In genomic region chr19:18873709-18874644, GRCm38 (mm10) we compare ENCODE assay signal across 12 mouse cellular contexts.
A peak's percentile ranks its signal among the peaks of the same experiment; 100 is the strongest.
DNase-seq lines count a peak whose midpoint lies in the region; ATAC-seq lines count a peak whose summit lies in the region.
"Had no signal": no experiment of that assay in that cellular context is flagged by ENCODE, and none has a peak within 500 bp of the region (broad histone marks: within the 10 kb centered on the region; RNA-seq: fewer than 3 reads in every experiment).

No protein-coding gene starts in this region.

- peak; percentile 27 for DNase-seq in embryo, embryonic 9.5 days (ENCODE audit: extremely low spot score)
- peak; percentile 31 for DNase-seq in forebrain, embryonic 14.5 days (ENCODE audit: low spot score)
- DNase-seq in midbrain, embryonic 10.5 days (ENCODE audit: low spot score) = peak; percentile 47
- DNase-seq in adrenal gland, postnatal 14 days = no peak
- DNase-seq in heart, adult 18-20 months = no peak
- no peak for DNase-seq in ovary, adult 18-20 months (ENCODE audit: low spot score)
- DNase-seq: liver, embryonic 13.5 days; lung, postnatal 36 days had no signal

- no peaks in the 10 kb centered on the region for H3K9me3 ChIP-seq in forebrain, embryonic 14.5 days (replicated peaks; ENCODE audit: control insufficient read depth, low read length)
- H3K9me3 ChIP-seq in midbrain, embryonic 10.5 days (replicated peaks) = no peaks in the 10 kb centered on the region
- no peaks in the 10 kb centered on the region for H3K9me3 ChIP-seq in neural tube, embryonic 14.5 days (ENCODE audit: control insufficient read depth, low read length)
- H3K9me3 ChIP-seq: embryonic facial prominence, embryonic 15.5 days; heart, embryonic 13.5 days; liver, embryonic 13.5 days; stomach, embryonic 15.5 days had no signal

- H3K27me3 ChIP-seq in forebrain, embryonic 14.5 days (replicated peaks; ENCODE audit: control insufficient read depth, insufficient read depth, low read length) = no peaks in the 10 kb centered on the region
- H3K27me3 ChIP-seq in midbrain, embryonic 10.5 days (ENCODE audit: low read depth, poor library complexity, severe bottlenecking) = no peaks in the 10 kb centered on the region
- H3K27me3 ChIP-seq in neural tube, embryonic 14.5 days (ENCODE audit: control insufficient read depth, insufficient read depth, low read length) = no peaks in the 10 kb centered on the region
- H3K27me3 ChIP-seq: embryonic facial prominence, embryonic 15.5 days; heart, embryonic 13.5 days; liver, embryonic 13.5 days; stomach, embryonic 15.5 days had no signal

- no peak overlapping the region for H3K4me3 ChIP-seq in forebrain, embryonic 14.5 days (ENCODE audit: low read depth, low read length)
- peak overlapping the region; percentile 14 for H3K4me3 ChIP-seq in midbrain, embryonic 10.5 days
- no peak overlapping the region for H3K4me3 ChIP-seq in neural tube, embryonic 14.5 days (ENCODE audit: low read depth, low read length)
- H3K4me3 ChIP-seq: embryonic facial prominence, embryonic 15.5 days; heart, embryonic 13.5 days; liver, embryonic 13.5 days; stomach, embryonic 15.5 days had no signal

- peak; percentile 69 for ATAC-seq in forebrain, embryonic 14.5 days
- ATAC-seq in neural tube, embryonic 14.5 days (ENCODE audit: low read depth) = peak; percentile 76

- no peak overlapping the region for H3K27ac ChIP-seq in forebrain, embryonic 14.5 days (ENCODE audit: low read depth, low read length)
- peak overlapping the region; percentile 75 for H3K27ac ChIP-seq in midbrain, embryonic 10.5 days (replicated peaks)
- 0 out of 2 replicates have a peak overlapping the region, but pooled peaks have one; percentile 35 for H3K27ac ChIP-seq in neural tube, embryonic 14.5 days (ENCODE audit: low read depth, low read length)
- H3K27ac ChIP-seq: embryonic facial prominence, embryonic 15.5 days; heart, embryonic 13.5 days; liver, embryonic 13.5 days; stomach, embryonic 15.5 days had no signal

- peaks cover 12% of the 10 kb centered on the region for H3K4me1 ChIP-seq in forebrain, embryonic 14.5 days (ENCODE audit: control insufficient read depth, insufficient read depth, low read length)
- peaks cover 16% of the 10 kb centered on the region for H3K4me1 ChIP-seq in midbrain, embryonic 10.5 days
- peaks cover 8% of the 10 kb centered on the region; the same call in 1 of the 2 replicates for H3K4me1 ChIP-seq in neural tube, embryonic 14.5 days (ENCODE audit: control insufficient read depth, insufficient read depth, low read length)
- H3K4me1 ChIP-seq: embryonic facial prominence, embryonic 15.5 days; heart, embryonic 13.5 days; liver, embryonic 13.5 days; stomach, embryonic 15.5 days had no signal

- no peaks in the 10 kb centered on the region for H3K36me3 ChIP-seq in forebrain, embryonic 14.5 days (ENCODE audit: control insufficient read depth, insufficient read depth, low read length)
- no peaks in the 10 kb centered on the region for H3K36me3 ChIP-seq in midbrain, embryonic 10.5 days
- H3K36me3 ChIP-seq in neural tube, embryonic 14.5 days (ENCODE audit: control insufficient read depth, insufficient read depth, low read length) = no peaks in the 10 kb centered on the region
- H3K36me3 ChIP-seq: embryonic facial prominence, embryonic 15.5 days; heart, embryonic 13.5 days; liver, embryonic 13.5 days; stomach, embryonic 15.5 days had no signal

- WGBS in forebrain, embryonic 14.5 days = 4% methylated on average over 16 of the region's 16 CpGs
- WGBS in midbrain, embryonic 10.5 days = 32% methylated on average over 16 of the region's 16 CpGs
- 19% methylated on average over 16 of the region's 16 CpGs for WGBS in neural tube, embryonic 14.5 days

- H3K4me2 ChIP-seq in forebrain, embryonic 14.5 days (ENCODE audit: low read length) = peak overlapping the region; percentile 41
- peak overlapping the region; percentile 37 for H3K4me2 ChIP-seq in neural tube, embryonic 14.5 days (ENCODE audit: low read depth, low read length)
- H3K4me2 ChIP-seq: embryonic facial prominence, embryonic 15.5 days; heart, embryonic 13.5 days; liver, embryonic 13.5 days; stomach, embryonic 15.5 days had no signal

- H3K9ac ChIP-seq in forebrain, embryonic 14.5 days (ENCODE audit: low read length) = peak overlapping the region; percentile 43; the same call in 1 of the 2 replicates
- H3K9ac ChIP-seq in neural tube, embryonic 14.5 days (replicated peaks; ENCODE audit: low read depth, low read length) = no peak overlapping the region
- H3K9ac ChIP-seq: embryonic facial prominence, embryonic 15.5 days; heart, embryonic 13.5 days; liver, embryonic 13.5 days; stomach, embryonic 15.5 days had no signal

Comparison
In these comparisons a context has a peak if more than half of its experiments do, and no peak if none do; other contexts are left out.
1. DNase-seq: peak in embryo, embryonic 9.5 days (single experiment), forebrain, embryonic 14.5 days (single experiment) and midbrain, embryonic 10.5 days (single experiment); none in adrenal gland, postnatal 14 days (single experiment), heart, adult 18-20 months (0 of 2) and ovary, adult 18-20 months (single experiment).